Mouse (Mus musculus) heart, postnatal 0 days (tissue): ENCODE data around the gene Evx1. TPM values are rescaled to one million over a fixed set of nuclear protein-coding genes. Genes with fewer than 3 reads are reported as not detected.

Experiments
- ATAC-seq: fragments of 200-750 bp; cut with Nextera tagmentation; 2 replicates; pipeline ENCODE4 v1.8.0; 2017; ENCODE audit warnings: low read depth, moderate number of reproducible peaks, moderate library complexity; ENCODE audit not compliant: insufficient read depth
- DNase-seq: peaks from one replicate; pipeline ENCODE4 v3.0.0-alpha.2; 2016; ENCODE audit warnings: low spot score
- H3K27ac ChIP-seq: fragments of 300-500 bp; sonication (generic); 2 replicates; pipeline ENCODE4 v1.5.1; 2014; ENCODE audit warnings: low read depth, mild to moderate bottlenecking
- H3K27me3 ChIP-seq: fragments of 300-500 bp; sonication (generic); 2 replicates; pipeline ENCODE4 v1.6.1; 2014; ENCODE audit warnings: low read length, mixed read lengths; ENCODE audit not compliant: control insufficient read depth, insufficient read depth
- H3K36me3 ChIP-seq: fragments of 300-500 bp; sonication (generic); replicated peaks from 2 replicates; pipeline ENCODE4 v1.6.1; 2014; ENCODE audit warnings: low read length, mixed read lengths; ENCODE audit not compliant: control insufficient read depth, insufficient read depth
- H3K4me1 ChIP-seq: fragments of 300-500 bp; sonication (generic); 2 replicates; pipeline ENCODE4 v1.6.1; 2014; ENCODE audit warnings: antibody characterized with exemption; ENCODE audit not compliant: control insufficient read depth, insufficient read depth
- H3K4me2 ChIP-seq: fragments of 300-500 bp; sonication (generic); 2 replicates; pipeline ENCODE4 v1.6.1; 2014; ENCODE audit warnings: low read depth, mild to moderate bottlenecking, low read length, moderate library complexity
- H3K4me3 ChIP-seq: fragments of 300-500 bp; sonication (generic); 2 replicates; pipeline ENCODE4 v1.5.1; 2014; ENCODE audit warnings: low read depth, low read length
- H3K9ac ChIP-seq: fragments of 300-500 bp; sonication (generic); replicated peaks from 2 replicates; pipeline ENCODE4 v1.6.1; 2014; ENCODE audit warnings: low read depth, low read length, mixed read lengths
- H3K9me3 ChIP-seq: fragments of 300-500 bp; sonication (generic); replicated peaks from 2 replicates; pipeline ENCODE4 v1.6.1; 2016; ENCODE audit warnings: low read length; ENCODE audit not compliant: control insufficient read depth
- CTCF ChIP-seq: IDR thresholded peaks from 2 replicates; pipeline ENCODE4 v1.5.1; 2016; ENCODE audit warnings: antibody characterized with exemption, control low read depth, low read depth
- EP300 ChIP-seq: IDR thresholded peaks from 2 replicates; pipeline ENCODE4 v1.6.1; 2016; ENCODE audit warnings: antibody characterized with exemption, low read depth
- WGBS: fragments of 180-500 bp; shearing (Covaris S2); extraction: QIAGEN DNeasy Blood & Tissue Kit; methylation state at CpG from one replicate; pipeline ENCODE4 v1.1.7; 2014; 5-methylcytosine and 5-hydroxymethylcytosine counted together
- polyA plus RNA-seq: library from polyadenylated mRNA; unstranded; fragments of >200 nt; fragmentation: Nextera tagmentation; extraction: Ambion mirVana; gene quantifications from 2 replicates; pipeline ENCODE4 v1.2.1, GENCODE M21; 2015
- total RNA-seq: library from RNA; depleted of rRNA; stranded (reverse); fragments of >200 nt; gene quantifications from 2 replicates; pipeline ENCODE4 v1.2.3, GENCODE M21; 2014; ENCODE audit warnings: low replicate concordance

The Evx1 gene
- total and polyA plus RNA-seq, 2 experiments from 2014 or later = 0.15 TPM; not detected in 1

GRCm38 (mm10) chr6:52276920-52277319, 36.4 kb upstream of the Evx1 start:
- WGBS = 10% methylated on average over 5 of the region's 5 CpGs
- no peaks in the 10 kb centered on the region for H3K9me3 ChIP-seq
- no peak overlapping the region for H3K27ac ChIP-seq
- H3K4me3 ChIP-seq = no peak overlapping the region
- no peak overlapping the region for H3K4me2 ChIP-seq
- TF ChIP-seq EP300 (no peak), CTCF (no peak)
- no peaks in the 10 kb centered on the region for H3K4me1 ChIP-seq
- no peak for DNase-seq
- H3K9ac ChIP-seq = no peak overlapping the region
- H3K36me3 ChIP-seq = no peaks in the 10 kb centered on the region
- H3K27me3 ChIP-seq = peaks cover 78% of the 10 kb centered on the region
- no peak for ATAC-seq

- H3K36me3 ChIP-seq = no peaks in the 10 kb centered on the region
- H3K27ac ChIP-seq = no peak overlapping the region
- TF ChIP-seq CTCF (no peak), EP300 (no peak)
- H3K9me3 ChIP-seq = no peaks in the 10 kb centered on the region
- DNase-seq = no peak
- no peak overlapping the region for H3K4me2 ChIP-seq
- H3K4me1 ChIP-seq = no peaks in the 10 kb centered on the region
- ATAC-seq = no peak
- WGBS = 45% methylated on average over 12 of the region's 12 CpGs
- peaks cover 41% of the 10 kb centered on the region for H3K27me3 ChIP-seq
- H3K9ac ChIP-seq = no peak overlapping the region
- H3K4me3 ChIP-seq = no peak overlapping the region
Measured at GRCm38 (mm10) chr6:52281084-52281483, 32.2 kb upstream of the Evx1 start.

- DNase-seq (no peak), ATAC-seq (no peak)
- Histone ChIP-seq H3K4me2 (no peak overlapping the region), H3K4me3 (no peak overlapping the region), H3K36me3 (no peaks in the 10 kb centered on the region), H3K9me3 (no peaks in the 10 kb centered on the region), H3K27ac (no peak overlapping the region), H3K4me1 (no peaks in the 10 kb centered on the region), H3K9ac (no peak overlapping the region), H3K27me3 (peaks cover 31% of the 10 kb centered on the region)
- 82% methylated on average over 5 of the region's 5 CpGs for WGBS
- TF ChIP-seq EP300 = no peak
- TF ChIP-seq CTCF = no peak
Measured at GRCm38 (mm10) chr6:52283896-52284295, 29.4 kb upstream of the Evx1 start.

GRCm38 (mm10) chr6:52290186-52290585, 23.1 kb upstream of the Evx1 start:
- Histone ChIP-seq H3K4me3 (no peak overlapping the region), H3K9ac (no peak overlapping the region), H3K27me3 (peaks cover 69% of the 10 kb centered on the region), H3K4me1 (no peaks in the 10 kb centered on the region), H3K36me3 (no peaks in the 10 kb centered on the region), H3K27ac (no peak overlapping the region), H3K4me2 (no peak overlapping the region), H3K9me3 (no peaks in the 10 kb centered on the region)
- 16% methylated on average over 12 of the region's 12 CpGs for WGBS
- DNase-seq (no peak), ATAC-seq (no peak)
- TF ChIP-seq EP300 (no peak), CTCF (no peak)

- ATAC-seq (no peak), DNase-seq (no peak)
- 3% methylated on average over 45 of the region's 45 CpGs for WGBS
- no peak overlapping the region for H3K27ac ChIP-seq
- H3K4me1 ChIP-seq = no peaks in the 10 kb centered on the region
- H3K27me3 ChIP-seq = peaks cover 69% of the 10 kb centered on the region
- no peak overlapping the region for H3K9ac ChIP-seq
- no peaks in the 10 kb centered on the region for H3K9me3 ChIP-seq
- H3K4me2 ChIP-seq = peak overlapping the region; percentile 49
- no peak for TF ChIP-seq CTCF
- TF ChIP-seq EP300 = no peak
- H3K4me3 ChIP-seq = peak overlapping the region; percentile 31
- H3K36me3 ChIP-seq = no peaks in the 10 kb centered on the region
Measured at GRCm38 (mm10) chr6:52291021-52291860, 22.1 kb upstream of the Evx1 start.
